Mouse (Mus musculus) midbrain, embryonic 11.5 days (tissue): ENCODE data around the gene Phf11a. TPM values are rescaled to one million over a fixed set of nuclear protein-coding genes. Genes with fewer than 3 reads are reported as not detected.
"Not testable (repeated sequence)": the region's sequence is repeated elsewhere in the genome, so short reads cannot be mapped to it uniquely, and the experiment has no call there.

Source experiments
- ATAC-seq: fragments of 200-750 bp; cut with Nextera tagmentation; 2 replicates; pipeline ENCODE4 v1.8.0; 2017; ENCODE audit warnings: moderate TSS enrichment, moderate library complexity; ENCODE audit not compliant: low FRiP score
- DNase-seq: peaks from one replicate; pipeline ENCODE4 v3.0.0; 2015; ENCODE audit warnings: low spot score; ENCODE audit errors: missing footprints
- H3K27ac ChIP-seq: fragments of 300-500 bp; sonication (generic); 2 replicates; pipeline ENCODE4 v1.5.1; 2014; ENCODE audit warnings: low read depth, low read length
- H3K27me3 ChIP-seq: fragments of 300-500 bp; sonication (generic); 2 replicates; pipeline ENCODE4 v1.6.1; 2014; ENCODE audit warnings: mild to moderate bottlenecking, low read length, moderate library complexity, mixed read lengths; ENCODE audit not compliant: control insufficient read depth, insufficient read depth
- H3K36me3 ChIP-seq: fragments of 300-500 bp; sonication (generic); 2 replicates; pipeline ENCODE4 v1.6.1; 2014; ENCODE audit warnings: mild to moderate bottlenecking, low read length, moderate library complexity, mixed read lengths; ENCODE audit not compliant: control insufficient read depth, insufficient read depth
- H3K4me1 ChIP-seq: fragments of 300-500 bp; sonication (generic); 2 replicates; pipeline ENCODE4 v1.6.1; 2014; ENCODE audit warnings: low read length; ENCODE audit not compliant: control insufficient read depth, insufficient read depth
- H3K4me2 ChIP-seq: fragments of 300-500 bp; sonication (generic); 2 replicates; pipeline ENCODE4 v1.6.1; 2014; ENCODE audit warnings: mild to moderate bottlenecking, moderate library complexity
- H3K4me3 ChIP-seq: fragments of 300-500 bp; sonication (generic); 2 replicates; pipeline ENCODE4 v1.5.1; 2014; ENCODE audit warnings: low read depth, low read length
- H3K9ac ChIP-seq: fragments of 300-500 bp; sonication (generic); 2 replicates; pipeline ENCODE4 v1.6.1; 2014; ENCODE audit warnings: low read length
- H3K9me3 ChIP-seq: fragments of 300-500 bp; sonication (generic); 2 replicates; pipeline ENCODE4 v1.6.1; 2016; ENCODE audit warnings: low read length; ENCODE audit not compliant: control insufficient read depth
- WGBS: fragments of 180-500 bp; shearing (Covaris S2); extraction: QIAGEN DNeasy Blood & Tissue Kit; methylation state at CpG from one replicate; pipeline ENCODE4 v1.1.7; 2014; 5-methylcytosine and 5-hydroxymethylcytosine counted together
- polyA plus RNA-seq: library from polyadenylated mRNA; unstranded; fragments of >200 nt; fragmentation: Nextera tagmentation; extraction: Ambion mirVana; gene quantifications from 2 replicates; pipeline ENCODE4 v1.2.1, GENCODE M21; 2014

Phf11a gene
- not detected in 2 replicates for polyA plus RNA-seq

GRCm38 (mm10) chr14:59297391-59297790 lies at the start of gene Phf11a:
TSS of gene Phf11a (minus strand) at chr14:59297522.
- not testable (repeated sequence) for H3K27ac ChIP-seq, ATAC-seq, DNase-seq, H3K27me3 ChIP-seq, H3K9me3 ChIP-seq, H3K36me3 ChIP-seq, H3K4me2 ChIP-seq, H3K4me1 ChIP-seq, H3K4me3 ChIP-seq, H3K9ac ChIP-seq
- 68% methylated on average over 1 of the region's 1 CpGs for WGBS

GRCm38 (mm10) chr14:59341189-59341588 lies 43.9 kb upstream of the Phf11a start, which contains the start of gene Phf11b:
TSS of gene Phf11b (minus strand) at chr14:59341351.
- H3K4me3 ChIP-seq, H3K36me3 ChIP-seq, H3K4me1 ChIP-seq, DNase-seq, H3K9me3 ChIP-seq, H3K27ac ChIP-seq, ATAC-seq, H3K27me3 ChIP-seq, H3K9ac ChIP-seq, H3K4me2 ChIP-seq: not testable (repeated sequence)
- WGBS: 72% methylated on average over 1 of the region's 1 CpGs

- Histone ChIP-seq H3K4me1 (no peaks in the 10 kb centered on the region), H3K27me3 (no peaks in the 10 kb centered on the region), H3K27ac (no peak overlapping the region), H3K36me3 (no peaks in the 10 kb centered on the region), H3K9me3 (no peaks in the 10 kb centered on the region), H3K4me3 (no peak overlapping the region), H3K4me2 (no peak overlapping the region), H3K9ac (no peak overlapping the region)
- DNase-seq: no peak
- ATAC-seq: no peak
- WGBS: 94% methylated on average over 1 of the region's 1 CpGs
Measured at GRCm38 (mm10) chr14:59339541-59339940, 42.2 kb upstream of the Phf11a start.

- not testable (repeated sequence) for ATAC-seq
- 93% methylated on average over 3 of the region's 3 CpGs for WGBS
Measured at GRCm38 (mm10) chr14:59336056-59336455, 38.7 kb upstream of the Phf11a start.

GRCm38 (mm10) chr14:59330499-59330898 lies 33.2 kb upstream of the Phf11a start:
- ATAC-seq, H3K27me3 ChIP-seq, H3K9me3 ChIP-seq, H3K4me1 ChIP-seq, H3K27ac ChIP-seq, H3K36me3 ChIP-seq, H3K4me3 ChIP-seq, H3K9ac ChIP-seq, H3K4me2 ChIP-seq: not testable (repeated sequence)
- peak; percentile 64 for DNase-seq
- WGBS: 54% methylated on average over 3 of the region's 3 CpGs

More at GRCm38 (mm10) chr14:59336056-59336455, 38.7 kb upstream of the Phf11a start:
- not testable (repeated sequence) for H3K4me1 ChIP-seq, H3K36me3 ChIP-seq, H3K4me3 ChIP-seq, DNase-seq, H3K9ac ChIP-seq, H3K27me3 ChIP-seq, H3K9me3 ChIP-seq, H3K27ac ChIP-seq, H3K4me2 ChIP-seq

- H3K27me3 ChIP-seq, H3K4me3 ChIP-seq, H3K27ac ChIP-seq, H3K4me2 ChIP-seq, H3K36me3 ChIP-seq, ATAC-seq, H3K9ac ChIP-seq, H3K4me1 ChIP-seq, H3K9me3 ChIP-seq: not testable (repeated sequence)
- DNase-seq: peak; percentile 65
- 83% methylated on average over 6 of the region's 6 CpGs for WGBS
Measured at GRCm38 (mm10) chr14:59319970-59320369, 22.6 kb upstream of the Phf11a start.

- not testable (repeated sequence) for H3K4me3 ChIP-seq, H3K9ac ChIP-seq, DNase-seq, H3K4me2 ChIP-seq, H3K9me3 ChIP-seq, H3K27me3 ChIP-seq, H3K27ac ChIP-seq, H3K36me3 ChIP-seq, H3K4me1 ChIP-seq, ATAC-seq
- 94% methylated on average over 3 of the region's 3 CpGs for WGBS
Measured at GRCm38 (mm10) chr14:59319036-59319435, 21.7 kb upstream of the Phf11a start.

GRCm38 (mm10) chr14:59291769-59292168 lies 5.6 kb downstream of the Phf11a start:
- not testable (repeated sequence) for ATAC-seq, H3K4me1 ChIP-seq, DNase-seq, H3K4me3 ChIP-seq, H3K36me3 ChIP-seq, H3K9ac ChIP-seq, H3K27me3 ChIP-seq, H3K27ac ChIP-seq, H3K4me2 ChIP-seq, H3K9me3 ChIP-seq

- H3K4me2 ChIP-seq, H3K27me3 ChIP-seq, H3K27ac ChIP-seq, H3K9ac ChIP-seq, H3K4me1 ChIP-seq, H3K36me3 ChIP-seq, ATAC-seq, H3K9me3 ChIP-seq, H3K4me3 ChIP-seq, DNase-seq: not testable (repeated sequence)
- 79% methylated on average over 4 of the region's 4 CpGs for WGBS
Measured at GRCm38 (mm10) chr14:59274961-59275360, 22.4 kb downstream of the Phf11a start.

GRCm38 (mm10) chr14:59260056-59260455 lies 37.3 kb downstream of the Phf11a start, which contains the start of gene Gm6904:
TSS of gene Gm6904 (minus strand) at chr14:59260216.
- Histone ChIP-seq H3K4me1 (no peaks in the 10 kb centered on the region), H3K36me3 (no peaks in the 10 kb centered on the region), H3K27me3 (no peaks in the 10 kb centered on the region), H3K9me3 (no peaks in the 10 kb centered on the region), H3K4me2 (no peak within 1 kb of the TSS), H3K4me3 (no peak within 1 kb of the TSS), H3K9ac (no peak within 1 kb of the TSS), H3K27ac (no peak within 1 kb of the TSS)
- WGBS: 82% methylated on average over 3 of the region's 3 CpGs
- DNase-seq: no peak
- no peak for ATAC-seq
